Mouse (Mus musculus): ENCODE results near the gene Slirp.

- TF ChIP-seq POLR2A (IDR thresholded peaks at IDR 0.05; ENCODE audit: borderline replicate concordance, extremely low read depth, insufficient read depth, insufficient read length, poor library complexity, severe bottlenecking) (no peak), CTCF (IDR thresholded peaks at IDR 0.05; ENCODE audit: borderline replicate concordance, extremely low read depth, insufficient read depth, insufficient read length) (no peak)
Observed at GRCm38 (mm10) chr12:87397126-87397525, 46.6 kb upstream of the Slirp start.
